Mouse (Mus musculus): ENCODE measurements around the gene Timd2.

GRCm38 (mm10) chr11:46698830-46699229 is 8.0 kb downstream of the Timd2 start:
- no peak for TF ChIP-seq CTCF (IDR thresholded peaks at IDR 0.05; ENCODE audit: low read depth, low read length)
- no peak for TF ChIP-seq POLR2A (IDR thresholded peaks at IDR 0.05; ENCODE audit: extremely low read depth, insufficient read depth, low read length)

Data from liver, adult 2 months (tissue).